Comparison of ENCODE assay signal across 9 mouse cellular contexts in genomic region chr1:130462867-130463266, GRCm38 (mm10). TPM values are rescaled to one million over a fixed set of nuclear protein-coding genes. Genes with fewer than 3 reads are reported as not detected.
DNase-seq lines count a peak whose midpoint lies in the region; ATAC-seq and TF ChIP-seq lines count a peak whose summit lies in the region.
"Had no signal": no experiment of that assay in that cellular context is flagged by ENCODE, and none has a peak within 500 bp of the region (broad histone marks: within the 10 kb centered on the region; RNA-seq: fewer than 3 reads in every experiment).

No protein-coding gene starts in this region.

- no peaks in the 10 kb centered on the region for H3K27me3 ChIP-seq in lung, postnatal 0 days (replicated peaks; ENCODE audit: insufficient read depth, low read length)
- no peaks in the 10 kb centered on the region for H3K27me3 ChIP-seq in forebrain, embryonic 16.5 days (replicated peaks; ENCODE audit: control insufficient read depth, insufficient read depth, low read length)

- H3K36me3 ChIP-seq in lung, postnatal 0 days (ENCODE audit: insufficient read depth, low read length) = no peaks in the 10 kb centered on the region
- H3K36me3 ChIP-seq in forebrain, embryonic 16.5 days (ENCODE audit: control insufficient read depth, insufficient read depth) = no peaks in the 10 kb centered on the region

- ATAC-seq in lung, postnatal 0 days = peak; percentile 37
- peak; percentile 88 for ATAC-seq in forebrain, embryonic 16.5 days
- peak; percentile 3; the same call in 1 of the 2 replicates for ATAC-seq in megakaryocyte-erythroid progenitor cell, adult 5-6 weeks (replicated peaks; ENCODE audit: low FRiP score, low TSS enrichment, poor library complexity, severe bottlenecking)

- peak; percentile 3 for DNase-seq in cerebellum, adult 9-10 months
- no peak for DNase-seq in cerebellum, adult 8-10 months
- peak; percentile 69 for DNase-seq in lung, postnatal 0 days (ENCODE audit: low spot score)
- DNase-seq in lung, postnatal 14 days = no peak
- no peak for DNase-seq in adrenal gland, postnatal 36 days
- no peak for DNase-seq in adrenal gland, adult 18-20 months (ENCODE audit: low spot score in 2 of 2)

- no peak for TF ChIP-seq EP300 in lung, postnatal 0 days (IDR thresholded peaks at IDR 0.05)

- TF ChIP-seq CTCF in lung, postnatal 0 days (IDR thresholded peaks at IDR 0.05) = no peak

- no peaks in the 10 kb centered on the region for H3K9me3 ChIP-seq in lung, postnatal 0 days (ENCODE audit: low read length)
- H3K9me3 ChIP-seq in forebrain, embryonic 16.5 days (ENCODE audit: control insufficient read depth, low read length) = no peaks in the 10 kb centered on the region

- H3K4me2 ChIP-seq in lung, postnatal 0 days (replicated peaks; ENCODE audit: low read depth, low read length) = peak overlapping the region; percentile 79
- peak overlapping the region; percentile 76 for H3K4me2 ChIP-seq in forebrain, embryonic 16.5 days (ENCODE audit: low read length)

- H3K9ac ChIP-seq in lung, postnatal 0 days (replicated peaks; ENCODE audit: low read depth) = peak overlapping the region; percentile 48
- peak overlapping the region; percentile 61 for H3K9ac ChIP-seq in forebrain, embryonic 16.5 days (replicated peaks; ENCODE audit: low read depth, low read length)

- WGBS in lung, postnatal 0 days = 6% methylated on average over 4 of the region's 4 CpGs
- 2% methylated on average over 4 of the region's 4 CpGs for WGBS in forebrain, embryonic 16.5 days

- no peaks in the 10 kb centered on the region for H3K4me1 ChIP-seq in lung, postnatal 0 days (ENCODE audit: insufficient read depth, low read depth, low read length)
- peaks cover 4% of the 10 kb centered on the region; the same call in 1 of the 2 replicates for H3K4me1 ChIP-seq in forebrain, embryonic 16.5 days (replicated peaks; ENCODE audit: control insufficient read depth, insufficient read depth, low read length)

- H3K27ac ChIP-seq in lung, postnatal 0 days (ENCODE audit: low read length) = peak overlapping the region; percentile 80; the same call in 1 of the 2 replicates
- H3K27ac ChIP-seq in forebrain, embryonic 16.5 days (ENCODE audit: low read length) = no peak overlapping the region

- peak overlapping the region; percentile 57 for H3K4me3 ChIP-seq in lung, postnatal 0 days (ENCODE audit: low read depth, low read length)
- H3K4me3 ChIP-seq in forebrain, embryonic 16.5 days (replicated peaks; ENCODE audit: low read length) = peak overlapping the region; percentile 70

RNA-seq across cellular contexts. Expression of gene Cd55, which starts 0.3 kb away (rescaled TPM):
- polyA plus RNA-seq in lung, postnatal 0 days (2015; fragmentation: Nextera tagmentation; extraction: Ambion mirVana) = 50.9 and 57.7 TPM in 2 replicates
- 4.1 and 5.9 TPM in 2 replicates for polyA plus RNA-seq in forebrain, embryonic 16.5 days (2015; fragmentation: Nextera tagmentation; extraction: Ambion mirVana)
- 71.9 and 85.0 TPM in 2 replicates for total RNA-seq in megakaryocyte-erythroid progenitor cell, adult 5-6 weeks (2014; fragmentation: Nextera tagmentation)
- 39.8 and 54.7 TPM in 2 replicates for total RNA-seq in megakaryocyte-erythroid progenitor cell, adult 5-6 weeks (2017)
- 10 to 100 TPM; 12.0 to 16.6 TPM for total RNA-seq in adrenal gland, postnatal 36 days (2021)
- 10 to 100 TPM; 13.9 to 21.9 TPM for total RNA-seq in adrenal gland, adult 18-20 months (2021)

RNA-seq across cellular contexts. Expression of gene Cd55b, which starts 40.1 kb away (rescaled TPM):
- 0.98 and 1.5 TPM in 2 replicates for polyA plus RNA-seq in lung, postnatal 0 days (2015; fragmentation: Nextera tagmentation; extraction: Ambion mirVana)
- polyA plus RNA-seq in forebrain, embryonic 16.5 days (2015; fragmentation: Nextera tagmentation; extraction: Ambion mirVana) = not detected in 2 replicates
- 0.50 TPM in 1 of 2 replicates, not detected in the other for total RNA-seq in megakaryocyte-erythroid progenitor cell, adult 5-6 weeks (2014; fragmentation: Nextera tagmentation)
- 0.56 TPM in 1 of 2 replicates, not detected in the other for total RNA-seq in megakaryocyte-erythroid progenitor cell, adult 5-6 weeks (2017)
- under 1 TPM in 1 of 2 experiments, not detected in 1; 0.40 TPM for total RNA-seq in adrenal gland, postnatal 36 days (2021)
- total RNA-seq in adrenal gland, adult 18-20 months (2021) = not detected
- total RNA-seq: left cerebral cortex, postnatal 10 days had no signal

Comparison
In these comparisons a context has a peak if more than half of its experiments do, and no peak if none do; other contexts are left out.
1. DNase-seq: peak in cerebellum, adult 9-10 months (single experiment) and lung, postnatal 0 days (single experiment); none in cerebellum, adult 8-10 months (single experiment), lung, postnatal 14 days (single experiment), adrenal gland, postnatal 36 days (0 of 2) and adrenal gland, adult 18-20 months (0 of 2).
2. ATAC-seq: peak in every context shown above with its lines; median percentile 88 in forebrain, embryonic 16.5 days; 37 in lung, postnatal 0 days; 3 in megakaryocyte-erythroid progenitor cell, adult 5-6 weeks.